Mouse (Mus musculus): Measurements from ENCODE around the gene Tas2r121. TPM values are rescaled to one million over a fixed set of nuclear protein-coding genes. Genes with fewer than 3 reads are reported as not detected.
"Not testable (repeated sequence)": the region's sequence is repeated elsewhere in the genome, so short reads cannot be mapped to it uniquely, and the experiment has no call there.

The Tas2r121 gene
- polyA plus RNA-seq (2015; fragmentation: Nextera tagmentation; extraction: Ambion mirVana) = not detected in 2 replicates

DNA sequence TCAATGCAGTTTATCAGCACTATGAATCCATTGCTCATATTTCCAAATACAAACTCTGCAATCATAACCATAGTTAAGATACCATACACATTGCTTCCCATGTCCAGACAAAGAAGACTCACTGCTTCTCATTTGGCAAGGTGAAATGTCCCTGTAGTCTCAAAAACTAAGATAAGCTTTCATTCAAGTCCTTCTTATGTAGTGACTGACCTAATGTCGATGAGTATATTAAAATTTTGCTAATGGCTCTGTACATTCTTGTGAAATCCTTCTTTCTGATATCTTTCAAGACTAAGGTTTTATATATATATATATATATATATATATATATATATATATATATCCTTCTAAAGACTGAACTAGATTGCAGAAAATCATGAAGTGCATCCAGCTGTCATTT is at the start of gene Tas2r121:
Gene Tas2r121, minus strand, starts transcription at position 101 of the 400 bp plus-strand sequence.
- Histone ChIP-seq H3K4me2 (no peak within 1 kb of the TSS), H3K36me3 (no peaks in the 10 kb centered on the region), H3K27me3 (replicated peaks) (no peaks in the 10 kb centered on the region), H3K9me3 (no peaks in the 10 kb centered on the region), H3K9ac (no peak within 1 kb of the TSS), H3K4me3 (replicated peaks) (no peak within 1 kb of the TSS), H3K4me1 (no peaks in the 10 kb centered on the region), H3K27ac (no peak within 1 kb of the TSS)
- ATAC-seq (ENCODE audit: insufficient read depth, low FRiP score, low read depth) = no peak
- 88% methylated on average over 1 of the region's 1 CpGs for WGBS

DNA sequence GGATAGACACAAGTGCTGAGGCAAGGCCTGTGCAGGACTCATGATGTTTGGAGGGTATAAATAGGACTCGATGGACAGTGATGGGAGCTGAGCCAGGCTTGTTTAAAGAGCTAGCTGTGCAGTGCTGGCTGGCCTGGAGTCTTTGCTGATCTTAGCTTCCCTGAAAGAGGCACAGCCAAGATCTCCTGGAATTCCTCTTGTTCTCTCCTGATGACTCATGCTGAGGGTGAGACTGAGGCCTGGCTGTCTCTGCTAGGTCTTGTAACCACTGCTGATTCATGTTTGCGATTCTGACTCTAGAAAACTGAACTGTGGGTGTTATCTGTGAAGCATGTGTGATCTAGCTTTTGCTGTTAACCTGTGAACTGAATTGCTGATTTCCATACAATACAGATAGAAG is 49.4 kb upstream of the Tas2r121 start:
- H3K36me3 ChIP-seq = no peaks in the 10 kb centered on the region
- H3K9me3 ChIP-seq = no peaks in the 10 kb centered on the region
- no peak overlapping the region for H3K9ac ChIP-seq
- H3K4me3 ChIP-seq (replicated peaks) = no peak overlapping the region
- WGBS = 78% methylated on average over 2 of the region's 2 CpGs
- no peaks in the 10 kb centered on the region for H3K4me1 ChIP-seq
- H3K27ac ChIP-seq = no peak overlapping the region
- ATAC-seq (ENCODE audit: insufficient read depth, low FRiP score, low read depth) = no peak
- H3K4me2 ChIP-seq = no peak overlapping the region
- H3K27me3 ChIP-seq (replicated peaks) = no peaks in the 10 kb centered on the region

DNA sequence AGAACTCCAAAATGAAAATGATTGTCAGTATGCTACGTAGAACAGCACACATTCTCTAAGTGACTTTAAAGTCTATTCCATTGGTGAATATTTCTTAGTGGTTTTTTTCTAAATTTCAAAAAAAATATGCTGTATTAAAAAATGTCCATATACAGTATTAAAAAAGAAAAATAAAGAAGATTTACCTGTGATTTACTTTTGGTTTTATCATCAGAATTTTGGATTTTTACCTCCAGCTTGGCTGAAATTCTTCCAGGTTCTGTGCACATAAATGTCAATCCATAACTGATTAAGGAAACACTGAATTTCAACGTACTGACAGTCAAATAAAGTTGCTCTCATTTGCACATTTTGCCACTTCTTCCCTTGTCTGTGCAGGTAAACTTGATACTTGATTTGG is 37.1 kb upstream of the Tas2r121 start, which contains the start of gene Tas2r115:
Gene Tas2r115, minus strand, starts transcription at position 101 of the 400 bp plus-strand sequence.
- no peaks in the 10 kb centered on the region for H3K27me3 ChIP-seq (replicated peaks)
- H3K4me2 ChIP-seq = no peak within 1 kb of the TSS
- no peaks in the 10 kb centered on the region for H3K9me3 ChIP-seq
- no peaks in the 10 kb centered on the region for H3K4me1 ChIP-seq
- no peak within 1 kb of the TSS for H3K9ac ChIP-seq
- no peak within 1 kb of the TSS for H3K4me3 ChIP-seq (replicated peaks)
- no peak for ATAC-seq (ENCODE audit: insufficient read depth, low FRiP score, low read depth)
- H3K27ac ChIP-seq = no peak within 1 kb of the TSS
- no peaks in the 10 kb centered on the region for H3K36me3 ChIP-seq
- WGBS = 66% methylated on average over 2 of the region's 2 CpGs

DNA sequence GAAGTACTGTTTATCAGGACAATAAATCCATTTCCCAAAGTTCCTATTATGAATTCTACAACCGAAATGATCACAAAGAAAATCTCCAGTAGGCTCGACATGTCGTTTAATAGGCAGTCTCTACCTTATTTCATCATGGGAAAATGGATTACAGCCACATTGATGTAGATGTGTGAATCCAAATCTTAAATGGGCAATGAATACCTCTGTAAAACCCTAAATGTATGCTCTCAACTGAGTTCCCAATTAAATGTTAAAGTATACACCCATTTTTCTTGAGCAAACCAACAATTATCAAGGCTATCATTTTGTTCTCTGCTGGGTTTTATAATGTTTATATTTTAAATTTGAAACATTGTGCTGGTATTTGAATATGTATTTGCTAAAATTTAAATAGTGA is 11.0 kb upstream of the Tas2r121 start, which contains the start of gene Tas2r122:
Gene Tas2r122, minus strand, starts transcription at position 101 of the 400 bp plus-strand sequence.
- no peak for ATAC-seq (ENCODE audit: insufficient read depth, low FRiP score, low read depth)
- Histone ChIP-seq H3K4me2 (no peak within 1 kb of the TSS), H3K27me3 (replicated peaks) (no peaks in the 10 kb centered on the region), H3K9me3 (no peaks in the 10 kb centered on the region), H3K36me3 (no peaks in the 10 kb centered on the region), H3K4me3 (replicated peaks) (no peak within 1 kb of the TSS), H3K9ac (no peak within 1 kb of the TSS), H3K27ac (no peak within 1 kb of the TSS), H3K4me1 (no peaks in the 10 kb centered on the region)
- WGBS = 73% methylated on average over 3 of the region's 3 CpGs

DNA sequence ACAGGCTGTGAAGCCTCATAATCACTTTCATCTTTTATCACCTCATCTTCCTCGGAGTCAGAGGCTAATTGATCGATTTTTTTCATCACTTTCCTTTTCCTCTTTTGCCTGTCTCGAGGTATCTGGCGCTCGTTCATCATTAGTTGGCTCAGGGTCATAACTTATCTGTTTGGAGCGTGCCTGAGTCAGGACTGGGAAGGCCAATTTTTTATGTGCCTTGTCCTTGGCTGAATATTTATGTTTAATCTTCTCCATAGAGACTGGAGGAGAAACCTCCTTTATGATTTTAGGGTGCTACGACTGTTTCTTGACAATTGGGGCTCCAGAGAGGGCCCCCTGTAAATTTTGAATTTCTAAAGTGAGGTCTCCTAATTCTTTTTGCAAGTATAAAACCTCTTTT is 9.2 kb downstream of the Tas2r121 start:
- not testable (repeated sequence) for H3K4me1 ChIP-seq; H3K9me3 ChIP-seq; H3K9ac ChIP-seq; ATAC-seq (ENCODE audit: insufficient read depth, low FRiP score, low read depth); H3K36me3 ChIP-seq; H3K4me2 ChIP-seq; H3K27ac ChIP-seq; H3K4me3 ChIP-seq (replicated peaks); H3K27me3 ChIP-seq (replicated peaks)
- WGBS = 75% methylated on average over 7 of the region's 7 CpGs

DNA sequence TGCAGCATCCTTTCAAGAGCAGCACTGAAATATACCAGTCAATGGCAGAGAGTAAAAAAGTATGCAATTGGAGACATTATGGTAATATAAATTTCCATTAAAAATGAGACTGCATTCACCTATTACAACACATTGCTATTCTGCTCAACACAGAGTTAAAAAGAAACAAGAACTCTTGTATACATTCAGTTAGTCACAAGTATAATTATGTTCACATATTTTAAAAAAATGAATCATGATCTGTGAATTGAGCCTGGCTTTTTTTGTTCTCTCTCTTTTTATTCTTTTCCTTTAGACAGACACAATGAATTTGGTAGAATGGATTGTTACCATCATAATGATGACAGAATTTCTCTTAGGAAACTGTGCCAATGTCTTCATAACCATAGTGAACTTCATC is 44.2 kb downstream of the Tas2r121 start, which contains the start of gene Tas2r120:
Gene Tas2r120, plus strand, starts transcription at position 301 of the 400 bp plus-strand sequence.
- Histone ChIP-seq H3K4me2 (no peak within 1 kb of the TSS), H3K27ac (no peak within 1 kb of the TSS), H3K4me3 (replicated peaks) (no peak within 1 kb of the TSS), H3K9me3 (no peaks in the 10 kb centered on the region), H3K9ac (no peak within 1 kb of the TSS), H3K36me3 (no peaks in the 10 kb centered on the region), H3K27me3 (replicated peaks) (no peaks in the 10 kb centered on the region), H3K4me1 (no peaks in the 10 kb centered on the region)
- no peak for ATAC-seq (ENCODE audit: insufficient read depth, low FRiP score, low read depth)

DNA sequence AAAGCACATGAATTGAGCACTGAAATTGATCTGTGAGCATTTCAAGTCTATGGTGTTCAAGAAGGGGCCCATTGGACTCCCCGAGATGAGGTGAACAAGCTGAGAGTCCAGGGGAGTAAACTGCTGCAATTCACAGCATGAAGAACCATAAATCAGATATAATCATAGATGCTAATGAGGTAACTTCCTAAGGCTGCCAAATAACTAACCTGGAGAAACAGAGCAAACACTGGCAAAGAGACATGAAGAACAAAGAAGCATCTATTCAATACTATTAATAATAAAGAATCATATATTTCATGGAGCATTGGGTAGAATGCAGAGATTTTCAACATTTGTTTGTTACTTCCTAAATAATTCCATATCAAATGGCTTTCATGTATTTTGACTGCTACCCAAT is 49.4 kb downstream of the Tas2r121 start, which contains the start of gene A630073D07Rik:
Gene A630073D07Rik, minus strand, starts transcription at position 101 of the 400 bp plus-strand sequence.
- no peaks in the 10 kb centered on the region for H3K9me3 ChIP-seq
- H3K27me3 ChIP-seq (replicated peaks) = no peaks in the 10 kb centered on the region
- no peak within 1 kb of the TSS for H3K9ac ChIP-seq
- H3K4me3 ChIP-seq (replicated peaks) = no peak within 1 kb of the TSS
- no peaks in the 10 kb centered on the region for H3K4me1 ChIP-seq
- WGBS = 83% methylated on average over 1 of the region's 1 CpGs
- H3K36me3 ChIP-seq = no peaks in the 10 kb centered on the region
- H3K4me2 ChIP-seq = no peak within 1 kb of the TSS
- no peak within 1 kb of the TSS for H3K27ac ChIP-seq
- no peak for ATAC-seq (ENCODE audit: insufficient read depth, low FRiP score, low read depth)

Other genes starting within 250 kb of the Tas2r121 start
- not detected in 2 replicates for gene Prh1, start 131.2 kb downstream of the Tas2r121 start, polyA plus RNA-seq (2015; fragmentation: Nextera tagmentation; extraction: Ambion mirVana)
- gene Prp2, start 105.1 kb downstream of the Tas2r121 start, polyA plus RNA-seq (2015; fragmentation: Nextera tagmentation; extraction: Ambion mirVana) = not detected in 2 replicates
- not detected in 2 replicates for gene A630073D07Rik, start 49.5 kb downstream of the Tas2r121 start, polyA plus RNA-seq (2015; fragmentation: Nextera tagmentation; extraction: Ambion mirVana)
- not detected in 2 replicates for gene Tas2r120, start 44.1 kb downstream of the Tas2r121 start, polyA plus RNA-seq (2015; fragmentation: Nextera tagmentation; extraction: Ambion mirVana)
- not detected in 2 replicates for gene Tas2r122, start 10.9 kb upstream of the Tas2r121 start, polyA plus RNA-seq (2015; fragmentation: Nextera tagmentation; extraction: Ambion mirVana)
- gene Tas2r115, start 37.0 kb upstream of the Tas2r121 start, polyA plus RNA-seq (2015; fragmentation: Nextera tagmentation; extraction: Ambion mirVana) = not detected in 2 replicates
- gene Tas2r124, start 53.7 kb upstream of the Tas2r121 start, polyA plus RNA-seq (2015; fragmentation: Nextera tagmentation; extraction: Ambion mirVana) = not detected in 2 replicates
- gene Tas2r102, start 61.1 kb upstream of the Tas2r121 start, polyA plus RNA-seq (2015; fragmentation: Nextera tagmentation; extraction: Ambion mirVana) = not detected in 2 replicates
- gene Tas2r136, start 77.2 kb upstream of the Tas2r121 start, polyA plus RNA-seq (2015; fragmentation: Nextera tagmentation; extraction: Ambion mirVana) = not detected in 2 replicates
- gene Tas2r117, start 101.8 kb upstream of the Tas2r121 start, polyA plus RNA-seq (2015; fragmentation: Nextera tagmentation; extraction: Ambion mirVana) = not detected in 2 replicates
- not detected in 2 replicates for gene Tas2r123, start 146.1 kb upstream of the Tas2r121 start, polyA plus RNA-seq (2015; fragmentation: Nextera tagmentation; extraction: Ambion mirVana)
- gene Tas2r116, start 154.4 kb upstream of the Tas2r121 start, polyA plus RNA-seq (2015; fragmentation: Nextera tagmentation; extraction: Ambion mirVana) = not detected in 2 replicates
- gene Tas2r110, start 167.0 kb upstream of the Tas2r121 start, polyA plus RNA-seq (2015; fragmentation: Nextera tagmentation; extraction: Ambion mirVana) = not detected in 2 replicates
- gene Tas2r113, start 192.0 kb upstream of the Tas2r121 start, polyA plus RNA-seq (2015; fragmentation: Nextera tagmentation; extraction: Ambion mirVana) = not detected in 2 replicates
- not detected in 2 replicates for gene Tas2r125, start 208.6 kb upstream of the Tas2r121 start, polyA plus RNA-seq (2015; fragmentation: Nextera tagmentation; extraction: Ambion mirVana)

Data from stomach, embryonic 15.5 days (tissue).